Mouse (Mus musculus): ENCODE measurements at regions not wholly inside any gene's neighbourhood (a gene's known extent, or its start where the extent isn't known, plus 50 kb on each side); places are given as distances from the start of the nearest gene placed in this dataset.

GRCm38 (mm10) chr12:119730789-119731188 is 214.8 kb upstream of the Tmem196 start:
- TF ChIP-seq E2F4 (IDR thresholded peaks at IDR 0.05; ENCODE audit: insufficient read depth) (no peak), POLR2A (IDR thresholded peaks at IDR 0.05; ENCODE audit: insufficient read length, low read depth) (no peak), POLR2AphosphoS2 (IDR thresholded peaks at IDR 0.05; ENCODE audit: insufficient read length, low read depth) (no peak), TCF12 (IDR thresholded peaks at IDR 0.05; ENCODE audit: insufficient read depth, poor library complexity, severe bottlenecking) (no peak), MYOD1 (IDR thresholded peaks at IDR 0.05; ENCODE audit: control insufficient read depth in 1 of 3, insufficient read length in 2 of 3, low read depth in 2 of 3) (no peak)

Data from myocyte (in vitro differentiated cells).